Mouse (Mus musculus) stomach, postnatal 0 days (tissue): ENCODE measurements around the gene Acot7. TPM values are rescaled to one million over a fixed set of nuclear protein-coding genes. Genes with fewer than 3 reads are reported as not detected.

Experiments used
- ATAC-seq: fragments of 200-750 bp; cut with Nextera tagmentation; 2 replicates; pipeline ENCODE4 v1.8.0; 2017; ENCODE audit not compliant: low FRiP score, low TSS enrichment
- DNase-seq: peaks from one replicate; pipeline ENCODE4 v3.0.0-alpha.2; 2016; ENCODE audit warnings: low spot score
- H3K27ac ChIP-seq: fragments of 300-500 bp; sonication (generic); replicated peaks from 2 replicates; pipeline ENCODE4 v1.5.1; 2014; ENCODE audit warnings: mild to moderate bottlenecking, control low read depth
- H3K27me3 ChIP-seq: fragments of 300-500 bp; sonication (generic); 2 replicates; pipeline ENCODE4 v1.6.1; 2014; ENCODE audit warnings: low read length; ENCODE audit not compliant: control insufficient read depth, insufficient read depth
- H3K36me3 ChIP-seq: fragments of 300-500 bp; sonication (generic); 2 replicates; pipeline ENCODE4 v1.6.1; 2014; ENCODE audit warnings: low read length, mixed read lengths; ENCODE audit not compliant: control insufficient read depth, insufficient read depth
- H3K4me1 ChIP-seq: fragments of 300-500 bp; sonication (generic); replicated peaks from 2 replicates; pipeline ENCODE4 v1.6.1; 2014; ENCODE audit warnings: antibody characterized with exemption; ENCODE audit not compliant: control insufficient read depth, insufficient read depth
- H3K4me2 ChIP-seq: fragments of 300-500 bp; sonication (generic); replicated peaks from 2 replicates; pipeline ENCODE4 v1.6.1; 2014; ENCODE audit warnings: low read depth, mild to moderate bottlenecking, control low read depth, moderate library complexity
- H3K4me3 ChIP-seq: fragments of 300-500 bp; sonication (generic); 2 replicates; pipeline ENCODE4 v1.5.1; 2014; ENCODE audit warnings: low read depth, low read length, control low read depth
- H3K9ac ChIP-seq: fragments of 300-500 bp; sonication (generic); 2 replicates; pipeline ENCODE4 v1.6.1; 2014; ENCODE audit warnings: mild to moderate bottlenecking, low read length, control low read depth, mixed read lengths
- H3K9me3 ChIP-seq: fragments of 300-500 bp; sonication (generic); 2 replicates; pipeline ENCODE4 v1.6.1; 2016; ENCODE audit warnings: low read length; ENCODE audit not compliant: control insufficient read depth
- CTCF ChIP-seq: IDR thresholded peaks from 2 replicates; pipeline ENCODE4 v1.5.1; 2016; ENCODE audit warnings: antibody characterized with exemption, low read depth, mild to moderate bottlenecking, moderate library complexity
- EP300 ChIP-seq: optimal IDR thresholded peaks from 2 replicates; pipeline ENCODE3; 2016; ENCODE audit warnings: antibody characterized with exemption
- WGBS: fragments of 180-500 bp; shearing (Covaris S2); extraction: QIAGEN DNeasy Blood & Tissue Kit; methylation state at CpG from one replicate; pipeline ENCODE4 v1.1.7; 2014; 5-methylcytosine and 5-hydroxymethylcytosine counted together
- polyA plus RNA-seq: library from polyadenylated mRNA; unstranded; fragments of >200 nt; fragmentation: Nextera tagmentation; extraction: Ambion mirVana; gene quantifications from 2 replicates; pipeline ENCODE4 v1.2.1, GENCODE M21; 2015

Acot7 gene
- polyA plus RNA-seq, 1 experiment from 2014 or later: 55.0 TPM

- DNase-seq (no peak), ATAC-seq (no peak)
- Histone ChIP-seq H3K4me3 (no peak overlapping the region), H3K4me2 (no peak overlapping the region), H3K36me3 (no peaks in the 10 kb centered on the region), H3K27ac (no peak overlapping the region), H3K27me3 (peaks cover 10% of the 10 kb centered on the region; the same call in 1 of the 2 replicates), H3K9me3 (no peaks in the 10 kb centered on the region), H3K9ac (no peak overlapping the region), H3K4me1 (peaks cover 5% of the 10 kb centered on the region)
- whole genome bisulfite sequencing: 48% methylated on average over 10 of the region's 10 CpGs
- TF ChIP-seq CTCF (peak; percentile 47), EP300 (no peak)
Observed at GRCm38 (mm10) chr4:152294188-152294929, 116.4 kb downstream of the Acot7 start.

DNA sequence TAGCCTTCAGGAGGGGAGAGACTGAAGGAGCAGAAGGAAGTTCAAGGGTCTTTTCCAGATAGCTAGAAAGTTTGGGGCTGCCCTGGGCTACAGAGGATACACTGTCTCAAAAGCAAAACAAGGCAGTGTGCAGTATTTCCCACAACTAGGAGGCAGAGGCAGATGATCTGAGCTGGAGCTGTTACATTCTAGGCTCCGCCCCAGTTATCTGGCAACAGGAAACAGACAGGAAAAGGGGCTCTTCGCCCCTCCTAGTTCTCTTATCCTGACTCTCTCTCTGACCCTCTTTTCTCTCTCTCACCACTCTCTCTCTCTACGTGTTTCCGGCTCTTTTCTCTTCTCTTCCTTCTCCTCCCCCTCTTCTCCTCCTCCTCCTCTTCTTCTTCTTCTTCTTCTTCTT lies 118.0 kb downstream of the Acot7 start:
- no peak overlapping the region for H3K4me3 ChIP-seq
- DNase-seq: no peak
- H3K27ac ChIP-seq: no peak overlapping the region
- H3K9me3 ChIP-seq: no peaks in the 10 kb centered on the region
- H3K27me3 ChIP-seq: peaks cover 3% of the 10 kb centered on the region; the same call in 1 of the 2 replicates
- no peak overlapping the region for H3K4me2 ChIP-seq
- no peak for ATAC-seq
- no peak overlapping the region for H3K9ac ChIP-seq
- peaks cover 5% of the 10 kb centered on the region for H3K36me3 ChIP-seq
- H3K4me1 ChIP-seq: peaks cover 5% of the 10 kb centered on the region; the same call in 1 of the 2 replicates
- TF ChIP-seq CTCF (no peak), EP300 (no peak)
- WGBS: 25% methylated on average over 4 of the region's 4 CpGs

GRCm38 (mm10) chr4:152296371-152296770 lies 118.4 kb downstream of the Acot7 start:
- Histone ChIP-seq H3K27me3 (no peaks in the 10 kb centered on the region), H3K9ac (peak overlapping the region; percentile 57; the same call in 1 of the 2 replicates), H3K36me3 (peaks cover 5% of the 10 kb centered on the region), H3K9me3 (no peaks in the 10 kb centered on the region), H3K4me2 (peak overlapping the region; percentile 68), H3K27ac (peak overlapping the region; percentile 78), H3K4me1 (peaks cover 5% of the 10 kb centered on the region; the same call in 1 of the 2 replicates), H3K4me3 (peak overlapping the region; percentile 95)
- TF ChIP-seq CTCF (no peak), EP300 (no peak)
- ATAC-seq (no peak), DNase-seq (no peak)
- 7% methylated on average over 8 of the region's 8 CpGs for WGBS

- H3K27me3 ChIP-seq: no peaks in the 10 kb centered on the region
- under 1% methylated on average over 108 of the region's 119 CpGs for WGBS
- TF ChIP-seq CTCF: no peak
- TF ChIP-seq EP300: peak; percentile 97
Observed at GRCm38 (mm10) chr4:152296874-152297861, 119.2 kb downstream of the Acot7 start, which contains the start of gene Icmt. Gene Icmt, plus strand, starts transcription at chr4:152297227.

DNA sequence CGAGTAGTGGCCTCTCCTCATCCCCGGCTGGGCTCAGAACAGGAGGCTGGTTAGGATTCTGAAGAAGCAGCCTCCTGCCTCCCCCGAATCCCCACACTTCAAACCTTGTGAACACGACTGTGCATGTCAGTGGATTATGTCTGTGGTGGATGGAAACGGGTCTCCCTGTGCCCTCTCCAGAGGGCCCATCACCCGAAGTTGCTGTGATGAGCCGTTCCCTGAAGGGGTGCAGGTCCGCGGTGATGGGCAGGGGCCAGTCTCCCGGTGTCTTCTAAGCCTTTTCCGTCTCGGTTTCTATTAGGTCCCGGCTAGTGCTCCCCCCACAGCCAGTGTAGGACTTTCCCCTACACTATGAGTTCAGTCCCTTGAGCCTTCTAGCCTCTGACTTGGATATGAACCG lies 120.9 kb downstream of the Acot7 start:
- H3K27ac ChIP-seq: no peak overlapping the region
- H3K9ac ChIP-seq: no peak overlapping the region
- no peak for ATAC-seq
- H3K9me3 ChIP-seq: no peaks in the 10 kb centered on the region
- no peak overlapping the region for H3K4me2 ChIP-seq
- H3K4me1 ChIP-seq: peaks cover 5% of the 10 kb centered on the region; the same call in 1 of the 2 replicates
- no peak for TF ChIP-seq CTCF
- no peak for TF ChIP-seq EP300
- 82% methylated on average over 14 of the region's 14 CpGs for WGBS
- no peaks in the 10 kb centered on the region for H3K27me3 ChIP-seq
- no peak overlapping the region for H3K4me3 ChIP-seq
- DNase-seq: no peak
- H3K36me3 ChIP-seq: peaks cover 8% of the 10 kb centered on the region

More at GRCm38 (mm10) chr4:152296874-152297861, 119.2 kb downstream of the Acot7 start, which contains the start of gene Icmt:
- peak; percentile 97 for ATAC-seq
- Histone ChIP-seq H3K4me3 (peak within 1 kb of the TSS; percentile 95), H3K27ac (peak within 1 kb of the TSS; percentile 85), H3K9ac (peak within 1 kb of the TSS; percentile 94), H3K36me3 (peaks cover 5% of the 10 kb centered on the region), H3K9me3 (no peaks in the 10 kb centered on the region), H3K4me1 (peaks cover 5% of the 10 kb centered on the region; the same call in 1 of the 2 replicates), H3K4me2 (peak within 1 kb of the TSS; percentile 96)
- DNase-seq: peak; percentile 100
